Mouse (Mus musculus): ENCODE data around the gene Dlec1. TPM values are rescaled to one million over a fixed set of nuclear protein-coding genes. Genes with fewer than 3 reads are reported as not detected.

Gene Dlec1
- polyA plus RNA-seq, 1 experiment from 2014 or later: 6.6 TPM

GRCm38 (mm10) chr9:119156278-119157201 is 54.3 kb downstream of the Dlec1 start, which contains the start of gene Acaa1b:
Gene Acaa1b (minus strand): TSS chr9:119157093.
- no peaks in the 10 kb centered on the region for H3K36me3 ChIP-seq (ENCODE audit: insufficient read depth, low read length)
- H3K4me1 ChIP-seq (replicated peaks; ENCODE audit: insufficient read depth, low read length): no peaks in the 10 kb centered on the region
- peak; percentile 78 for TF ChIP-seq CTCF (IDR thresholded peaks at IDR 0.05; ENCODE audit: low read depth)
- peak within 1 kb of the TSS; percentile 54; the same call in 1 of the 2 replicates for H3K27ac ChIP-seq
- peak; percentile 96 for DNase-seq (ENCODE audit: low spot score)
- peak within 1 kb of the TSS; percentile 41 for H3K4me3 ChIP-seq (replicated peaks; ENCODE audit: low read depth, low read length)
- no peaks in the 10 kb centered on the region for H3K9me3 ChIP-seq (replicated peaks; ENCODE audit: low read length)
- WGBS: under 1% methylated on average over 60 of the region's 65 CpGs
- peak within 1 kb of the TSS; percentile 44; the same call in 1 of the 2 replicates for H3K9ac ChIP-seq (ENCODE audit: low read depth, low read length)
- peak within 1 kb of the TSS; percentile 71 for H3K4me2 ChIP-seq (ENCODE audit: low read length)
- H3K27me3 ChIP-seq (ENCODE audit: insufficient read depth, low read length): no peaks in the 10 kb centered on the region
- ATAC-seq (replicated peaks; ENCODE audit: low FRiP score, low read depth): peak; percentile 86

- DNase-seq (ENCODE audit: low spot score) (no peak), ATAC-seq (replicated peaks; ENCODE audit: low FRiP score, low read depth) (no peak)
- Histone ChIP-seq H3K4me1 (replicated peaks; ENCODE audit: insufficient read depth, low read length) (no peaks in the 10 kb centered on the region), H3K9me3 (replicated peaks; ENCODE audit: low read length) (no peaks in the 10 kb centered on the region), H3K27me3 (ENCODE audit: insufficient read depth, low read length) (no peaks in the 10 kb centered on the region), H3K9ac (ENCODE audit: low read depth, low read length) (no peak within 1 kb of the TSS), H3K36me3 (ENCODE audit: insufficient read depth, low read length) (no peaks in the 10 kb centered on the region), H3K4me2 (ENCODE audit: low read length) (no peak within 1 kb of the TSS), H3K4me3 (replicated peaks; ENCODE audit: low read depth, low read length) (no peak within 1 kb of the TSS), H3K27ac (no peak within 1 kb of the TSS)
- TF ChIP-seq CTCF (IDR thresholded peaks at IDR 0.05; ENCODE audit: low read depth): no peak
- WGBS: 40% methylated on average over 4 of the region's 4 CpGs
Measured at GRCm38 (mm10) chr9:119158861-119159260, 56.6 kb downstream of the Dlec1 start, which contains the start of gene Gm47289. Gene Gm47289 (plus strand): TSS chr9:119159161.

DNA sequence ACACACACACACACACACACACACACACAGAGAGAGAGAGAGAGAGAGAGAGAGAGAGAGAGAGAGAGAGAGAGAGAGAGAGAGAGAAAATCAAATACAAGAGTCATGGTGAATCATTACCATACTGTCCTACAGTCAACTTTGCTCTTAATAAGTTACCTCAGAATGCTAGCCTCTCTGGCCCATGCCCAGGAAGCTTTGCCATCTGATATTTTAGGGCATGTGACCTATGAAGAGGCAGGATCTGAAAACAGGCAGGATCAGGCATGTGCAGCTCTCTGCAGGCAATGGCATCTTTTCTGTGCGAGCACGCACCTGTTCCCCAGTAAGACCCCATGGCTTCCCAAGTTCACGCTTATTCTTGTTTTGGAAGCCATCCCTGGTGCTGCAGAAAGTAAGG is 58.4 kb downstream of the Dlec1 start:
- Histone ChIP-seq H3K9me3 (replicated peaks; ENCODE audit: low read length) (no peaks in the 10 kb centered on the region), H3K4me1 (replicated peaks; ENCODE audit: insufficient read depth, low read length) (no peaks in the 10 kb centered on the region), H3K4me3 (replicated peaks; ENCODE audit: low read depth, low read length) (no peak overlapping the region), H3K4me2 (ENCODE audit: low read length) (no peak overlapping the region), H3K36me3 (ENCODE audit: insufficient read depth, low read length) (no peaks in the 10 kb centered on the region), H3K27ac (peak overlapping the region; percentile 50), H3K27me3 (ENCODE audit: insufficient read depth, low read length) (no peaks in the 10 kb centered on the region), H3K9ac (ENCODE audit: low read depth, low read length) (no peak overlapping the region)
- TF ChIP-seq CTCF (IDR thresholded peaks at IDR 0.05; ENCODE audit: low read depth): no peak
- ATAC-seq (replicated peaks; ENCODE audit: low FRiP score, low read depth) (peak; percentile 37; the same call in 1 of the 2 replicates), DNase-seq (ENCODE audit: low spot score) (no peak)
- 74% methylated on average over 3 of the region's 3 CpGs for WGBS

- peak; percentile 57; the same call in 1 of the 2 replicates for ATAC-seq (replicated peaks; ENCODE audit: low FRiP score, low read depth)
- Histone ChIP-seq H3K36me3 (ENCODE audit: insufficient read depth, low read length) (no peaks in the 10 kb centered on the region), H3K4me2 (ENCODE audit: low read length) (no peak overlapping the region), H3K9ac (ENCODE audit: low read depth, low read length) (no peak overlapping the region), H3K9me3 (replicated peaks; ENCODE audit: low read length) (no peaks in the 10 kb centered on the region), H3K4me3 (replicated peaks; ENCODE audit: low read depth, low read length) (no peak overlapping the region), H3K27ac (no peak overlapping the region), H3K27me3 (ENCODE audit: insufficient read depth, low read length) (no peaks in the 10 kb centered on the region), H3K4me1 (replicated peaks; ENCODE audit: insufficient read depth, low read length) (no peaks in the 10 kb centered on the region)
- DNase-seq (ENCODE audit: low spot score): peak; percentile 10
- TF ChIP-seq CTCF (IDR thresholded peaks at IDR 0.05; ENCODE audit: low read depth): no peak
- 84% methylated on average over 7 of the region's 7 CpGs for WGBS
Measured at GRCm38 (mm10) chr9:119164743-119165142, 62.5 kb downstream of the Dlec1 start.

DNA sequence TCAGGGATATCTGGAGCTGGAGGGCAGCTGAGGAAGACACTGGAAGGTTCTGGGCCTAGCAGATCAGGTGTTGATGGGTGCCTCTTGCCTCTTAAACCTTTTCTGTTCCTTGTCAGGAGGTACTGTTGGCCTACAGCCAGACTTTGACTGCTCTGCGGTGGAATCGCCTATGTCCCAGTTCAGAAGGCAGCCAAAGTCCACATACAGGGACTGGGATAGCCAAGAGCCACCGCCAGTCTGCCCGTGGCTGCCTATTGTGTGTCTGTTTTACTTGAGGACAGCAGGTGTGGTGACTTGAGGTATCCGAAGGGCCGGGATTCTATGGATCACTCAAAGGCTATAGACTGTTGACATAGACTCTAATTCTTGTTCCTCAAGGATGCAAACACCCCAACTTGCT is 63.3 kb downstream of the Dlec1 start:
- DNase-seq (ENCODE audit: low spot score) (no peak), ATAC-seq (replicated peaks; ENCODE audit: low FRiP score, low read depth) (peak; percentile 67; the same call in 1 of the 2 replicates)
- Histone ChIP-seq H3K36me3 (ENCODE audit: insufficient read depth, low read length) (no peaks in the 10 kb centered on the region), H3K4me1 (replicated peaks; ENCODE audit: insufficient read depth, low read length) (no peaks in the 10 kb centered on the region), H3K9ac (ENCODE audit: low read depth, low read length) (no peak overlapping the region), H3K27me3 (ENCODE audit: insufficient read depth, low read length) (no peaks in the 10 kb centered on the region), H3K4me2 (ENCODE audit: low read length) (no peak overlapping the region), H3K27ac (no peak overlapping the region), H3K9me3 (replicated peaks; ENCODE audit: low read length) (no peaks in the 10 kb centered on the region), H3K4me3 (replicated peaks; ENCODE audit: low read depth, low read length) (no peak overlapping the region)
- 81% methylated on average over 6 of the region's 6 CpGs for WGBS
- no peak for TF ChIP-seq CTCF (IDR thresholded peaks at IDR 0.05; ENCODE audit: low read depth)

DNA sequence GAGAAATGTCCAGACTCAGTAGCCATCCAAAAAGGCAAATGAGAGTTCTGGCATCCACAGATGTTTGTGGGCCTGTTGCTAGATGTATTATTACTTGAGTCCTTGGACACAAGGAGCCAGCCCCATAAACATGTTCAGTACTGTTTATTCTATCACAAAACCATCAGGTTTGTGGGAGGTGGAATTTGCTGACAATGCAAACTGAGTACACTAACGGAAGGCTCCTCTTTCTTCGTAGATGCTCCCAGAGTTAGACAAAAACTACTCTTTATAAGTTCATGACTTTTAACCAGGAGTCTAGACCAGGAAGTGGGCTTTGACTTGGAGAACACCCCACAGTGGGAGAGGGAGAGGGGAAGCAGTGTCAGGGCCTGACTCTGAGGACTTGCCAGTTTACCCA is 65.3 kb downstream of the Dlec1 start:
- H3K27ac ChIP-seq: no peak overlapping the region
- TF ChIP-seq CTCF (IDR thresholded peaks at IDR 0.05; ENCODE audit: low read depth): no peak
- WGBS: 73% methylated on average over 2 of the region's 2 CpGs
- H3K36me3 ChIP-seq (ENCODE audit: insufficient read depth, low read length): no peaks in the 10 kb centered on the region
- H3K4me3 ChIP-seq (replicated peaks; ENCODE audit: low read depth, low read length): no peak overlapping the region
- no peak overlapping the region for H3K4me2 ChIP-seq (ENCODE audit: low read length)
- no peak for ATAC-seq (replicated peaks; ENCODE audit: low FRiP score, low read depth)
- H3K27me3 ChIP-seq (ENCODE audit: insufficient read depth, low read length): no peaks in the 10 kb centered on the region
- H3K9me3 ChIP-seq (replicated peaks; ENCODE audit: low read length): no peaks in the 10 kb centered on the region
- no peak overlapping the region for H3K9ac ChIP-seq (ENCODE audit: low read depth, low read length)
- no peaks in the 10 kb centered on the region for H3K4me1 ChIP-seq (replicated peaks; ENCODE audit: insufficient read depth, low read length)
- no peak for DNase-seq (ENCODE audit: low spot score)
